Mouse (Mus musculus) forebrain, postnatal 0 days (tissue): ENCODE data around the gene Lrch1. TPM values are rescaled to one million over a fixed set of nuclear protein-coding genes. Genes with fewer than 3 reads are reported as not detected.

Experiments used
- ATAC-seq: fragments of 200-750 bp; cut with Nextera tagmentation; 2 replicates; pipeline ENCODE4 v1.8.0; 2017; ENCODE audit warnings: mild to moderate bottlenecking, moderate library complexity
- DNase-seq: peaks from one replicate; pipeline ENCODE4 v3.0.0-alpha.2; 2015
- H3K27ac ChIP-seq: fragments of 300-500 bp; sonication (generic); 2 replicates; pipeline ENCODE4 v1.5.1; 2014; ENCODE audit warnings: low read depth, mild to moderate bottlenecking, antibody characterized with exemption, low read length, moderate library complexity, mixed read lengths
- H3K27me3 ChIP-seq: fragments of 300-500 bp; sonication (generic); 2 replicates; pipeline ENCODE4 v1.6.1; 2014; ENCODE audit warnings: mild to moderate bottlenecking, low read length, mixed read lengths; ENCODE audit not compliant: insufficient read depth
- H3K36me3 ChIP-seq: fragments of 300-500 bp; sonication (generic); 2 replicates; pipeline ENCODE4 v1.6.1; 2014; ENCODE audit warnings: mild to moderate bottlenecking, moderate library complexity; ENCODE audit not compliant: insufficient read depth
- H3K4me1 ChIP-seq: fragments of 300-500 bp; sonication (generic); 2 replicates; pipeline ENCODE4 v1.6.1; 2014; ENCODE audit warnings: antibody characterized with exemption; ENCODE audit not compliant: insufficient read depth
- H3K4me2 ChIP-seq: fragments of 300-500 bp; sonication (generic); 2 replicates; pipeline ENCODE4 v1.6.1; 2014; ENCODE audit warnings: low read depth, mild to moderate bottlenecking, moderate library complexity
- H3K4me3 ChIP-seq: fragments of 300-500 bp; sonication (generic); 2 replicates; pipeline ENCODE4 v1.5.1; 2014; ENCODE audit warnings: low read depth, low read length, mixed read lengths
- H3K9ac ChIP-seq: fragments of 300-500 bp; sonication (generic); 2 replicates; pipeline ENCODE4 v1.6.1; 2014; ENCODE audit warnings: mild to moderate bottlenecking
- H3K9me3 ChIP-seq: fragments of 300-500 bp; sonication (generic); 2 replicates; pipeline ENCODE4 v1.6.1; 2016; ENCODE audit warnings: low read length
- CTCF ChIP-seq: sonication (generic); IDR thresholded peaks from 2 replicates; pipeline ENCODE4 v1.5.1; 2016; ENCODE audit warnings: antibody characterized with exemption, control low read depth, low read depth
- WGBS: fragments of 180-500 bp; shearing (Covaris S2); extraction: QIAGEN DNeasy Blood & Tissue Kit; methylation state at CpG from one replicate; pipeline ENCODE4 v1.1.7; 2014; 5-methylcytosine and 5-hydroxymethylcytosine counted together
- polyA plus RNA-seq: library from polyadenylated mRNA; unstranded; fragments of >200 nt; fragmentation: Nextera tagmentation; extraction: Ambion mirVana; gene quantifications from 2 replicates; pipeline ENCODE4 v1.2.1, GENCODE M21; 2015
- total RNA-seq: library from RNA; depleted of rRNA; stranded (reverse); fragments of >200 nt; gene quantifications from 2 replicates; pipeline ENCODE4 v1.2.3, GENCODE M21; 2014

Gene Lrch1
- total and polyA plus RNA-seq, 2 experiments from 2014 or later = 12.7 to 20.8 TPM

DNA sequence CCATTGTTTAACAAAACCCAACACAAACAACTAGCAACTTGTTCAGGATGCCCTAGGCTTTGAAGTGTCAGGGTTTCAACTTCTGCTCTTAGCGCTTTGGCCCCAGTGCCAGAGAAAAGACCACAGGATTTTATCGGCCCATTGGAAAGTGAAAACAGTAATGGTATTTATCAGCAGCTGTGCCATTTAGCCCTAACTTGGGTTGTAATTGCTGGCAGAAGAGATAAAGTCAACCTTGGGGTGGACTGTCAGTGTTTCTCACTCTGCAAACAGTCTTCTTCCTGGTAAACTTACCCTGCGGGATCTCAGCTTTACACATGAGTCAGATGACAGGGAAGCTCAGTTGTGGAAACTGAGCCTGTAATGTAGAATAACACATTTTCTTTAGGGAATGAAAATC lies 24.5 kb upstream of the Lrch1 start:
- TF ChIP-seq CTCF = no peak
- ATAC-seq = no peak
- DNase-seq = no peak
- Histone ChIP-seq H3K9ac (no peak overlapping the region), H3K9me3 (no peaks in the 10 kb centered on the region), H3K36me3 (no peaks in the 10 kb centered on the region), H3K4me3 (no peak overlapping the region), H3K4me2 (no peak overlapping the region), H3K4me1 (no peaks in the 10 kb centered on the region), H3K27ac (no peak overlapping the region), H3K27me3 (no peaks in the 10 kb centered on the region)
- WGBS = 70% methylated on average over 3 of the region's 3 CpGs

- Histone ChIP-seq H3K36me3 (no peaks in the 10 kb centered on the region), H3K9me3 (no peaks in the 10 kb centered on the region), H3K27me3 (no peaks in the 10 kb centered on the region), H3K4me3 (no peak overlapping the region), H3K4me2 (no peak overlapping the region), H3K4me1 (no peaks in the 10 kb centered on the region), H3K27ac (no peak overlapping the region), H3K9ac (no peak overlapping the region)
- WGBS = 73% methylated on average over 3 of the region's 3 CpGs
- DNase-seq (no peak), ATAC-seq (no peak)
- TF ChIP-seq CTCF = no peak
Measured at GRCm38 (mm10) chr14:74963402-74963764, 15.7 kb upstream of the Lrch1 start.

DNA sequence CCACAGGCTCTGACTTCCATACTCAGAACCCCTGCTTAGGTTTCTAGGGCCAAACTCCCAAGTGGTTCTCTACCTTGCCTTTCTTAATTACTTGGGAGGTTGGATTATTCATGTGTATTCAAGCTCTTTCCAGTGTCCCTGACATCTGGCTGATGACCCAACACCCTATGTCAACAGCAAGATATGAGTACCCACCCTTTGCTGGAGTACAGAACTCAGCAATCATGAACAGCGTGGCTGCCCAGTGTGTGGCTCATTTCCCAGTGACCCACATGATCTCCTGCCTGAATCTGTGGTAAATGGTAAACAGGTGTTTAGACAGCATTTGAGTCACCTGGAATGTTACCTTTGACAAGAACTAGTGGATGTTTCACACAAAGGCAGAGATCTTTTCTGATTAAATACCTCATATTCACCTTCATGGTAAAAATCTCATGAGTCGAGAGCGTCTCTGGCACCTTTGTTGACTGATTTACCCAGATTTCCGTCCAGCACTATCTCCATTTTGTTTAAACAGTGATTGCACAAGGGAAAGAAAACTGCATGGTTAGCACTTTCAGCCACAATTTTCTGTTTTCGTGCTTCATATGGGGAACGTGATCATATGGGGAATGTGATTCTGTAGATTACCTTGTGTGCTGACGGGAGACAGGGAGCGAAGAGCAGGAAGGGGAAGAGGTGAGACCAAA lies 15.2 kb upstream of the Lrch1 start:
- Histone ChIP-seq H3K9me3 (no peaks in the 10 kb centered on the region), H3K27ac (no peak overlapping the region), H3K9ac (no peak overlapping the region), H3K4me1 (no peaks in the 10 kb centered on the region), H3K36me3 (no peaks in the 10 kb centered on the region), H3K4me3 (no peak overlapping the region), H3K27me3 (no peaks in the 10 kb centered on the region), H3K4me2 (no peak overlapping the region)
- TF ChIP-seq CTCF = no peak
- no peak for ATAC-seq
- no peak for DNase-seq
- 92% methylated on average over 8 of the region's 8 CpGs for WGBS

DNA sequence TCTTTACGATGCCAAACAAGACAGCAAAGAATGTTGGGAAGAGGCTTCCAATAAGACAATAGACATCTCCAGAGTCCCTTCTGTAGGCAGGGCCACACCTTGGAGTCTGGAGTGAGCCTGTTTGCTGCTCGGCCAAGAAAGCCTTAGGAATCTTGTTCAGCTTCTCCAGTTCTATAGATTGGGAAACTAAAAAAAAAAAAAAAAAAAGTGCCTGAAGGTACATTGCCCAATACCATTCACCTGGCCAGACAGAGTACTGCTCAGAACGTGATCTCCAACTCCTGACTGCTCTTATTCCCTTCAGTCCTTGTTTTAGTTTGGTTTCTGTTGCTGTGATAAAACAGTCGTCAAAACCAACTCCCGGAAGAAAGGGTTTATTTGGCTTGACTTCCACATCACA lies 12.9 kb upstream of the Lrch1 start:
- Histone ChIP-seq H3K4me1 (no peaks in the 10 kb centered on the region), H3K9ac (no peak overlapping the region), H3K27ac (no peak overlapping the region), H3K4me3 (no peak overlapping the region), H3K4me2 (no peak overlapping the region), H3K9me3 (no peaks in the 10 kb centered on the region), H3K27me3 (no peaks in the 10 kb centered on the region), H3K36me3 (no peaks in the 10 kb centered on the region)
- ATAC-seq = no peak
- WGBS = 84% methylated on average over 5 of the region's 5 CpGs
- TF ChIP-seq CTCF = no peak
- DNase-seq = no peak

DNA sequence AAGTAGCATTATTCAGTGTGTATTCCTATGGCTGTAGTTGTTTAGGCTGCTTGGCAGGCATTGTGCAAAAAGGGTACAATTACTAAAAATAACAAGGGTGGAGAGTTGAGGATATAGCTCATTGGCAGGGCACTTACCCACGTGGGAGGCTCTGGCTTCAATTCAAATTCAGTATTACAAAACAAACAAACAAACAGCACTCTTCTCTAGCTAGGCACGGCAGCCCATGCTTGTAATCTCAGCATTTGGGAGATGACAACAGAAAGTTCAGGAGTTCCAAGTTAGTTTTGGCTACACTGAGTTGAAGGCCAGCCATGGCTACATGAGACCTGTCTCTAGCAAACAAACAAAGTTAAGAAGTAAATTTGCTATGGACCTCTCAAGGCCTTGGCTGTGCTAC lies 9.0 kb upstream of the Lrch1 start:
- Histone ChIP-seq H3K36me3 (no peaks in the 10 kb centered on the region), H3K27me3 (no peaks in the 10 kb centered on the region), H3K4me3 (no peak overlapping the region), H3K9ac (no peak overlapping the region), H3K27ac (no peak overlapping the region), H3K4me1 (no peaks in the 10 kb centered on the region), H3K4me2 (no peak overlapping the region), H3K9me3 (no peaks in the 10 kb centered on the region)
- ATAC-seq = no peak
- 35% methylated on average over 2 of the region's 2 CpGs for WGBS
- TF ChIP-seq CTCF = no peak
- no peak for DNase-seq

GRCm38 (mm10) chr14:74956234-74956633 lies 8.6 kb upstream of the Lrch1 start:
- Histone ChIP-seq H3K27me3 (no peaks in the 10 kb centered on the region), H3K9ac (no peak overlapping the region), H3K27ac (no peak overlapping the region), H3K9me3 (no peaks in the 10 kb centered on the region), H3K36me3 (no peaks in the 10 kb centered on the region), H3K4me1 (no peaks in the 10 kb centered on the region), H3K4me2 (no peak overlapping the region), H3K4me3 (no peak overlapping the region)
- TF ChIP-seq CTCF = no peak
- DNase-seq (no peak), ATAC-seq (no peak)
- 78% methylated on average over 1 of the region's 1 CpGs for WGBS

DNA sequence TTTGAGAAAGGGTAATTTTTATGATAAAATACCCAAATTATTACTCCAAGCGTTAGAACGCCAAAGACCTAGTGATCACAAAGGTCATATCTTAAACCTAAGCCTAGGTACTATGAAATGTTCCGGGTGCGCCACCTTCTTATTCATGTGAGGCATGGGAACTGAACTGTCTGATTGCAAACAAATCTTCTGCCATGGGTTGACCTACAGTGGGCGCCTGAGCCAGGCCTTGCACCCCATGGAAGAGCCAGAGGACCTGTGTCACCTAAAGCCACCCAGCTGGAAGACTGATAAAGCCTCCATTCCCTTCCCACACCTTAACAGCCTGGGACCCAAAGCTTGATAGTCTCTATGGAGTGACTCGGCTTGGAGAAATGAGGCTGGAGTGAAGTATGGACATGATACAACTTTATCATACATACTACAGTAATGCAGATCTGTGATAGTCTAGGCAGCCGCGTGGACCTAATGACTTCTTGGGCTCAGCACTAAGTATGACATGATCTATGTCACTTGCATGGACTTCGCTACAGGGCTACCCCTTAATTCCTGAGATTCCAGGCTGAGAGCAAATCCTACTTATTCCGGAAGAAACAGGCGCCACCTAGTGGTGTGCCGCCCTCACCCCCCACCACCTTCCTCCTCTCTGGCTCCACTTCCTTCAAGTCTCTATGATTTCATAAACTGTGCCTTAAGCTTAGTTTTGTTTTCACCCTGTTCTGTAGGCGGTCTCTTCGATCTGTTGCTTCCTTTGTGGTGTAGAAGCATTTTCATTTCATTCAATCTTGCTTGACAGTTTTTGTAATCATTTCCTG lies 957 bp upstream of the Lrch1 start:
- Histone ChIP-seq H3K4me3 (peak overlapping the region; percentile 93; the same call in 1 of the 2 replicates), H3K36me3 (no peaks in the 10 kb centered on the region), H3K4me2 (peak overlapping the region; percentile 73; the same call in 1 of the 2 replicates), H3K4me1 (peaks cover 15% of the 10 kb centered on the region; the same call in 1 of the 2 replicates), H3K9ac (peak overlapping the region; percentile 89; the same call in 1 of the 2 replicates), H3K9me3 (no peaks in the 10 kb centered on the region), H3K27me3 (no peaks in the 10 kb centered on the region), H3K27ac (peak overlapping the region; percentile 87; the same call in 1 of the 2 replicates)
- 55% methylated on average over 14 of the region's 14 CpGs for WGBS
- ATAC-seq (no peak), DNase-seq (peak; percentile 75)
- peak; percentile 81 for TF ChIP-seq CTCF
